ENCODE assay signal across 8 mouse cellular contexts in genomic region chr4:126262119-126262807, GRCm38 (mm10). TPM values are rescaled to one million over a fixed set of nuclear protein-coding genes. Genes with fewer than 3 reads are reported as not detected.
A peak's percentile ranks its signal among the peaks of the same experiment; 100 is the strongest.
DNase-seq lines count a peak whose midpoint lies in the region; ATAC-seq and TF ChIP-seq lines count a peak whose summit lies in the region.

Gene Trappc3 (plus strand): TSS chr4:126262325.

- peak; percentile 97 for DNase-seq in MN1 (ENCODE audit: low spot score)
- peak; percentile 100 for DNase-seq in cerebellum, adult 9-10 months
- peak; percentile 99 for DNase-seq in hindbrain, embryonic 10.5 days (ENCODE audit: low spot score)
- DNase-seq in layer of hippocampus, adult 9-11 months, result peak; percentile 99
- peak; percentile 99 for DNase-seq in lung, postnatal 0 days (ENCODE audit: low spot score)
- peak; percentile 98 for DNase-seq in ovary, postnatal 14 days (ENCODE audit: low spot score)
- peak; percentile 99 for DNase-seq in thymus, postnatal 14 days

- peak; percentile 96 for ATAC-seq in frontal cortex, adult (ENCODE audit: low TSS enrichment)
- peak; percentile 91 for ATAC-seq in lung, postnatal 0 days

- TF ChIP-seq CTCF in lung, postnatal 0 days (IDR thresholded peaks at IDR 0.05), result peak; percentile 98

- peak within 1 kb of the TSS; percentile 90 for H3K4me2 ChIP-seq in lung, postnatal 0 days (replicated peaks; ENCODE audit: low read depth, low read length)

- H3K27me3 ChIP-seq in hindbrain, embryonic 10.5 days (ENCODE audit: insufficient read depth, poor library complexity, severe bottlenecking), result no peaks in the 10 kb centered on the region
- no peaks in the 10 kb centered on the region for H3K27me3 ChIP-seq in lung, postnatal 0 days (replicated peaks; ENCODE audit: insufficient read depth, low read length)

- no peaks in the 10 kb centered on the region for H3K9me3 ChIP-seq in hindbrain, embryonic 10.5 days
- no peaks in the 10 kb centered on the region for H3K9me3 ChIP-seq in lung, postnatal 0 days (ENCODE audit: low read length)

- no peaks in the 10 kb centered on the region; the same call in 1 of the 2 replicates for H3K36me3 ChIP-seq in hindbrain, embryonic 10.5 days
- H3K36me3 ChIP-seq in lung, postnatal 0 days (ENCODE audit: insufficient read depth, low read length), result no peaks in the 10 kb centered on the region

- H3K4me1 ChIP-seq in hindbrain, embryonic 10.5 days (replicated peaks), result peaks cover 56% of the 10 kb centered on the region
- H3K4me1 ChIP-seq in lung, postnatal 0 days (ENCODE audit: insufficient read depth, low read depth, low read length), result peaks cover 27% of the 10 kb centered on the region

- peak within 1 kb of the TSS; percentile 88 for H3K4me3 ChIP-seq in hindbrain, embryonic 10.5 days
- peak within 1 kb of the TSS; percentile 79 for H3K4me3 ChIP-seq in lung, postnatal 0 days (ENCODE audit: low read depth, low read length)

- H3K9ac ChIP-seq in lung, postnatal 0 days (replicated peaks; ENCODE audit: low read depth), result peak within 1 kb of the TSS; percentile 74

- TF ChIP-seq EP300 in lung, postnatal 0 days (IDR thresholded peaks at IDR 0.05), result no peak

- under 1% methylated on average over 46 of the region's 46 CpGs for WGBS in hindbrain, embryonic 10.5 days
- 1% methylated on average over 44 of the region's 46 CpGs for WGBS in lung, postnatal 0 days

- H3K27ac ChIP-seq in hindbrain, embryonic 10.5 days, result peak within 1 kb of the TSS; percentile 91
- peak within 1 kb of the TSS; percentile 81 for H3K27ac ChIP-seq in lung, postnatal 0 days (ENCODE audit: low read length)

RNA-seq across cellular contexts. Expression of gene Trappc3, which starts in this region (rescaled TPM):
- 95.4 and 101 TPM in 2 replicates for polyA plus RNA-seq in hindbrain, embryonic 10.5 days (2016; fragmentation: Nextera tagmentation; extraction: Ambion mirVana)
- 95.9 and 97.9 TPM in 2 replicates for polyA plus RNA-seq in lung, postnatal 0 days (2015; fragmentation: Nextera tagmentation; extraction: Ambion mirVana)

Comparison
In these comparisons a context has a peak if more than half of its experiments do, and no peak if none do; other contexts are left out.
1. Peak in every context shown above with its lines: DNase-seq, ATAC-seq, H3K4me3 ChIP-seq and H3K27ac ChIP-seq.